Mouse (Mus musculus): ENCODE measurements around the gene Best1.

DNA sequence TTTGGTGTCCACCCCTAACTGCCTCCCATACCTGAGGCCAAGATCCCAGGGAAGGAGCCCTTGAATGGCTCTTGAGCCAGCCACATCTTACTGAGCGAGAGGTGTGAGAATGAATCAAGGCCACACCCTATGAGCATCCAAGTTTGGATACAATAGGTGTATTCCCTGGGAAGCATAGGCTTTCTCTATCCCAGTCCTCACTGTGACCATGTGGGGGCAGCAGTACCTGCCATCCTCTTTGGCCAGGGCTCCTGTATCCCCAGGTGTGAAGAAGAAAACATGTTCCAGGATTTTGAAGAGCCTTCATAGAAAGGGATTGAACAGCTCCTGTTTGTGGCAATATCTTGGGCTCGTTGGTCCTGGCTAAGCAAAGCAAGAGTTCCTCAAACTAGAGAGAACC lies 38.2 kb upstream of the Best1 start:
- peak; percentile 71 for TF ChIP-seq CTCF (IDR thresholded peaks at IDR 0.05; ENCODE audit: low read depth)
- TF ChIP-seq EP300 (optimal IDR thresholded peaks at IDR 0.05): no peak
